Mouse (Mus musculus) kidney, postnatal 0 days (tissue): ENCODE measurements around the gene Stk32c. TPM values are rescaled to one million over a fixed set of nuclear protein-coding genes. Genes with fewer than 3 reads are reported as not detected.
A peak's percentile ranks its signal among the peaks of the same experiment; 100 is the strongest.

ENCODE experiments used
- ATAC-seq: fragments of 200-750 bp; cut with Nextera tagmentation; replicated peaks from 2 replicates; pipeline ENCODE4 v1.8.0; 2017; ENCODE audit warnings: low read depth, moderate number of reproducible peaks, moderate TSS enrichment, moderate library complexity; ENCODE audit not compliant: low FRiP score
- DNase-seq: peaks from one replicate; pipeline ENCODE4 v3.0.0-alpha.2; 2016; ENCODE audit warnings: low spot score
- H3K27ac ChIP-seq: fragments of 300-500 bp; sonication (generic); 2 replicates; pipeline ENCODE4 v1.5.1; 2014; ENCODE audit warnings: mild to moderate bottlenecking
- H3K27me3 ChIP-seq: fragments of 300-500 bp; sonication (generic); 2 replicates; pipeline ENCODE4 v1.6.1; 2014; ENCODE audit warnings: low read length, mixed read lengths; ENCODE audit not compliant: insufficient read depth
- H3K36me3 ChIP-seq: fragments of 300-500 bp; sonication (generic); 2 replicates; pipeline ENCODE4 v1.6.1; 2014; ENCODE audit warnings: low read length, mixed read lengths; ENCODE audit not compliant: insufficient read depth
- H3K4me1 ChIP-seq: fragments of 300-500 bp; sonication (generic); replicated peaks from 2 replicates; pipeline ENCODE4 v1.6.1; 2014; ENCODE audit warnings: antibody characterized with exemption, low read length, mixed read lengths; ENCODE audit not compliant: insufficient read depth
- H3K4me2 ChIP-seq: fragments of 300-500 bp; sonication (generic); 2 replicates; pipeline ENCODE4 v1.6.1; 2014; ENCODE audit warnings: mild to moderate bottlenecking, low read length, moderate library complexity, mixed read lengths
- H3K4me3 ChIP-seq: fragments of 300-500 bp; sonication (generic); replicated peaks from 2 replicates; pipeline ENCODE4 v1.5.1; 2014; ENCODE audit warnings: low read depth, low read length
- H3K9ac ChIP-seq: fragments of 300-500 bp; sonication (generic); 2 replicates; pipeline ENCODE4 v1.6.1; 2014; ENCODE audit warnings: low read depth, low read length
- H3K9me3 ChIP-seq: fragments of 300-500 bp; sonication (generic); replicated peaks from 2 replicates; pipeline ENCODE4 v1.6.1; 2016; ENCODE audit warnings: low read length, inconsistent platforms, mixed read lengths
- CTCF ChIP-seq: IDR thresholded peaks from 2 replicates; pipeline ENCODE4 v1.5.1; 2016; ENCODE audit warnings: antibody characterized with exemption, low read depth, mild to moderate bottlenecking, moderate library complexity
- WGBS: fragments of 180-500 bp; shearing (Covaris S2); extraction: QIAGEN DNeasy Blood & Tissue Kit; methylation state at CpG from one replicate; pipeline ENCODE4 v1.1.7; 2014; 5-methylcytosine and 5-hydroxymethylcytosine counted together
- polyA plus RNA-seq: library from polyadenylated mRNA; unstranded; fragments of >200 nt; fragmentation: Nextera tagmentation; extraction: Ambion mirVana; gene quantifications from 2 replicates; pipeline ENCODE4 v1.2.1, GENCODE M21; 2015

The Stk32c gene
- polyA plus RNA-seq, 1 experiment from 2014 or later, result 0.25 TPM

GRCm38 (mm10) chr7:139074189-139074588, 138.9 kb downstream of the Stk32c start:
- H3K4me1 ChIP-seq, result no peaks in the 10 kb centered on the region
- no peak overlapping the region for H3K27ac ChIP-seq
- H3K4me2 ChIP-seq, result no peak overlapping the region
- no peak overlapping the region for H3K4me3 ChIP-seq
- H3K36me3 ChIP-seq, result no peaks in the 10 kb centered on the region
- DNase-seq, result no peak
- H3K9ac ChIP-seq, result no peak overlapping the region
- H3K27me3 ChIP-seq, result no peaks in the 10 kb centered on the region
- no peaks in the 10 kb centered on the region for H3K9me3 ChIP-seq
- WGBS, result 18% methylated on average over 6 of the region's 6 CpGs
- ATAC-seq, result no peak
- no peak for TF ChIP-seq CTCF

- H3K4me3 ChIP-seq, result no peak overlapping the region
- ATAC-seq (no peak), DNase-seq (peak; percentile 86)
- no peak overlapping the region for H3K4me2 ChIP-seq
- TF ChIP-seq CTCF, result peak; percentile 80
- no peaks in the 10 kb centered on the region for H3K27me3 ChIP-seq
- no peaks in the 10 kb centered on the region for H3K36me3 ChIP-seq
- H3K9me3 ChIP-seq, result no peaks in the 10 kb centered on the region
- no peak overlapping the region for H3K9ac ChIP-seq
- 0% methylated on average over 2 of the region's 2 CpGs for WGBS
- H3K27ac ChIP-seq, result no peak overlapping the region
- H3K4me1 ChIP-seq, result no peaks in the 10 kb centered on the region
These were observed 144.9 kb downstream of the Stk32c start for GRCm38 (mm10) chr7:139068182-139068623.

DNA sequence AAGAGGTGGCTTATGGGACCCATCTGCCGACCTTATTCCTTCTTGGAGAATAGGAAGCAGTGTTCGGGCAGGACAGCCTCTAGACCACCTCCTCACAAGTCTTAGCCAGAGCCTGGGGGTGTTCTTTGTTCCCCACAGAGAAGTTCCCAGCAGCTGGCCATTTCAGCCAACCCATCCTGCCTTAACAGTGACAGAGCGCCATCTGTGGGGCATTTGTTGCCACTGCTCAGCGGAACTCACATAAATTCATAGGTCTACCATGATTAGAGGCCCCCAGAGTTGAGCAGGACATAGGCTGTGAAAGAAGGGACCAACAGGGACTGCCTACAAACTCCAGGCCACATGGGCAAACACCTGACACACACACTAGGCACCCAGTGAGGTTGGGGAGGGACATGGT, 149.7 kb downstream of the Stk32c start:
- WGBS, result 51% methylated on average over 4 of the region's 4 CpGs

More for the DNA sequence above, 149.7 kb downstream of the Stk32c start:
- Histone ChIP-seq H3K4me1 (no peaks in the 10 kb centered on the region), H3K9me3 (no peaks in the 10 kb centered on the region), H3K4me2 (no peak overlapping the region), H3K27me3 (no peaks in the 10 kb centered on the region), H3K27ac (no peak overlapping the region), H3K9ac (no peak overlapping the region), H3K4me3 (no peak overlapping the region), H3K36me3 (no peaks in the 10 kb centered on the region)
- peak; percentile 58 for TF ChIP-seq CTCF
- ATAC-seq (no peak), DNase-seq (no peak)

Other genes with a start within 250 kb of the Stk32c start
- gene Dpysl4, start 127.3 kb downstream of the Stk32c start, polyA plus RNA-seq, result 7.5 and 9.6 TPM in 2 replicates
- gene Lrrc27, start 319 bp downstream of the Stk32c start, polyA plus RNA-seq, result 2.1 and 4.1 TPM in 2 replicates
- 9.4 and 10.2 TPM in 2 replicates for gene Pwwp2b, start 35.2 kb upstream of the Stk32c start, polyA plus RNA-seq
- 21.0 and 24.3 TPM in 2 replicates for gene Inpp5a, start 175.8 kb upstream of the Stk32c start, polyA plus RNA-seq